Mouse (Mus musculus) G1E-ER4 (cell line): ENCODE measurements around the gene Cmbl. TPM values are rescaled to one million over a fixed set of nuclear protein-coding genes. Genes with fewer than 3 reads are reported as not detected.

ENCODE experiments used
- GATA1 ChIP-seq: IDR thresholded peaks from one replicate; pipeline ENCODE4 v1.8.0; 2012; ENCODE audit warnings: low read length, inconsistent platforms
- polyA plus RNA-seq: library from polyadenylated mRNA; stranded (reverse); fragments of >175 nt; gene quantifications from 2 replicates; pipeline ENCODE4 v1.2.3, GENCODE M21; 2012

Gene Cmbl
- polyA plus RNA-seq, 1 experiment: not detected

- TF ChIP-seq GATA1: no peak
Measured at GRCm38 (mm10) chr15:31590176-31590575, 25.0 kb downstream of the Cmbl start.

- no peak for TF ChIP-seq GATA1
Measured at GRCm38 (mm10) chr15:31592531-31592930, 27.3 kb downstream of the Cmbl start.

GRCm38 (mm10) chr15:31594260-31594659 lies 29.1 kb downstream of the Cmbl start:
- TF ChIP-seq GATA1: no peak

GRCm38 (mm10) chr15:31595651-31596050 lies 30.5 kb downstream of the Cmbl start:
- no peak for TF ChIP-seq GATA1

- TF ChIP-seq GATA1: no peak
Measured at GRCm38 (mm10) chr15:31599834-31600233, 34.6 kb downstream of the Cmbl start.

GRCm38 (mm10) chr15:31601279-31601645 lies 36.1 kb downstream of the Cmbl start:
- no peak for TF ChIP-seq GATA1

- no peak for TF ChIP-seq GATA1
Measured at GRCm38 (mm10) chr15:31601646-31602374, 36.6 kb downstream of the Cmbl start, which contains the start of the genes Cct5 and Fam173b. TSS of gene Cct5 (minus strand) at chr15:31601804. TSS of gene Fam173b (plus strand) at chr15:31601852.

GRCm38 (mm10) chr15:31602426-31602825 lies 37.2 kb downstream of the Cmbl start:
- TF ChIP-seq GATA1: no peak

- TF ChIP-seq GATA1: no peak
Measured at GRCm38 (mm10) chr15:31603113-31603512, 37.9 kb downstream of the Cmbl start.

GRCm38 (mm10) chr15:31606821-31607220 lies 41.6 kb downstream of the Cmbl start:
- TF ChIP-seq GATA1: no peak

- no peak for TF ChIP-seq GATA1
Measured at GRCm38 (mm10) chr15:31611027-31611426, 45.8 kb downstream of the Cmbl start.

GRCm38 (mm10) chr15:31611976-31612375 lies 46.8 kb downstream of the Cmbl start:
- no peak for TF ChIP-seq GATA1

- TF ChIP-seq GATA1: no peak
Measured at GRCm38 (mm10) chr15:31613826-31614453, 48.8 kb downstream of the Cmbl start.

- no peak for TF ChIP-seq GATA1
Measured at GRCm38 (mm10) chr15:31614666-31615065, 49.5 kb downstream of the Cmbl start.

- no peak for TF ChIP-seq GATA1
Measured at GRCm38 (mm10) chr15:31617261-31617660, 52.1 kb downstream of the Cmbl start.

- no peak for TF ChIP-seq GATA1
Measured at GRCm38 (mm10) chr15:31619521-31619920, 54.3 kb downstream of the Cmbl start.
